25 mouse cellular contexts compared by ENCODE assay signal in the genomic region with DNA sequence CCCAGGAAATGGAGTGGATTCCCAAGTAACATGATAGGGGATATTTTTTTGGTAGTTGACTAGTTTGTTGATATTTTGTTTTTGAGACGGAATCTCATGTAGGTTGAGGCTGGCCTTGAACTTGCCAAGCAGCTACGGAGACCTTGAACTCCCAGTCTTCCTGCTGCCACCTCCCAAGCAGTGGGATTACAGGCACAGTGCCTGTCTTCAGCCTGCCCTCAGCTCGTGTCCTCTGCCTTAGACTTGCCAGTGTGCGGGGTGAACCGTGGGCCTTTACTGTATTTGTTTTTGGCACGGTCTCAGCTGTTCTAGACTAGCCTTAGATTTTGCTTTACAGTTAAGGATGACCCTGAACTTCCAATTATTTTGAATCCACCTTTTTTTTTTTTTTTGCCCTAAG. TPM values are rescaled to one million over a fixed set of nuclear protein-coding genes. Genes with fewer than 3 reads are reported as not detected.
"Had no signal": no experiment of that assay in that cellular context is flagged by ENCODE, and none has a peak within 500 bp of the region (broad histone marks: within the 10 kb centered on the region; RNA-seq: fewer than 3 reads in every experiment).

No protein-coding gene starts in this region.

- H3K4me3 ChIP-seq: embryonic facial prominence, embryonic 10.5 days; embryonic facial prominence, embryonic 12.5 days; embryonic facial prominence, embryonic 13.5 days; embryonic facial prominence, embryonic 15.5 days; erythroblast, embryonic 14.5 days; forebrain, embryonic 10.5 days; forebrain, embryonic 12.5 days; forebrain, embryonic 13.5 days; forebrain, embryonic 15.5 days; gastrocnemius, adult 2 months; heart, embryonic 10.5 days had no signal

- H3K27ac ChIP-seq: embryonic facial prominence, embryonic 10.5 days; embryonic facial prominence, embryonic 12.5 days; embryonic facial prominence, embryonic 13.5 days; embryonic facial prominence, embryonic 15.5 days; forebrain, embryonic 10.5 days; forebrain, embryonic 12.5 days; forebrain, embryonic 13.5 days; forebrain, embryonic 15.5 days; gastrocnemius, adult 2 months; heart, embryonic 10.5 days had no signal

- H3K4me1 ChIP-seq: embryonic facial prominence, embryonic 10.5 days; embryonic facial prominence, embryonic 12.5 days; forebrain, embryonic 10.5 days; forebrain, embryonic 12.5 days; forebrain, embryonic 13.5 days; forebrain, embryonic 15.5 days had no signal

- H3K27me3 ChIP-seq: embryonic facial prominence, embryonic 12.5 days; embryonic facial prominence, embryonic 13.5 days; embryonic facial prominence, embryonic 15.5 days; forebrain, embryonic 12.5 days; forebrain, embryonic 13.5 days; forebrain, embryonic 15.5 days had no signal

- DNase-seq: cerebellum, adult 2 months; cerebellum, adult 8-10 months; cerebellum, adult 9-10 months; cerebellum, adult 9-11 months; cerebellum, postnatal 10 days; cerebellum, postnatal 25 days; cerebellum, postnatal 36 days; forebrain, postnatal 0 days; gastrocnemius, adult 2 months; gastrocnemius, postnatal 10 days; gastrocnemius, postnatal 14 days; gastrocnemius, postnatal 25 days; gastrocnemius, postnatal 36 days; heart, adult 18-20 months had no signal

- H3K36me3 ChIP-seq: forebrain, embryonic 10.5 days; forebrain, embryonic 12.5 days; forebrain, embryonic 15.5 days; heart, embryonic 10.5 days had no signal

- H3K9ac ChIP-seq: embryonic facial prominence, embryonic 12.5 days; embryonic facial prominence, embryonic 13.5 days; embryonic facial prominence, embryonic 15.5 days; forebrain, embryonic 12.5 days; forebrain, embryonic 13.5 days; forebrain, embryonic 15.5 days; forebrain, postnatal 0 days had no signal

- H3K4me2 ChIP-seq: embryonic facial prominence, embryonic 12.5 days; embryonic facial prominence, embryonic 13.5 days; embryonic facial prominence, embryonic 15.5 days; forebrain, embryonic 12.5 days; forebrain, embryonic 13.5 days; forebrain, embryonic 15.5 days had no signal

RNA-seq across cellular contexts. Expression of a gene that starts 37.5 kb away (rescaled TPM):
- total RNA-seq: granulocyte monocyte progenitor cell, adult 5-6 weeks had no signal
